Mouse (Mus musculus): ENCODE measurements around the gene Dnah7b. TPM values are rescaled to one million over a fixed set of nuclear protein-coding genes. Genes with fewer than 3 reads are reported as not detected.
"Not testable (repeated sequence)": the region's sequence is repeated elsewhere in the genome, so short reads cannot be mapped to it uniquely, and the experiment has no call there.

Gene Dnah7b
- total and polyA plus RNA-seq, 3 experiments: 0.10 TPM; not detected in 2

DNA sequence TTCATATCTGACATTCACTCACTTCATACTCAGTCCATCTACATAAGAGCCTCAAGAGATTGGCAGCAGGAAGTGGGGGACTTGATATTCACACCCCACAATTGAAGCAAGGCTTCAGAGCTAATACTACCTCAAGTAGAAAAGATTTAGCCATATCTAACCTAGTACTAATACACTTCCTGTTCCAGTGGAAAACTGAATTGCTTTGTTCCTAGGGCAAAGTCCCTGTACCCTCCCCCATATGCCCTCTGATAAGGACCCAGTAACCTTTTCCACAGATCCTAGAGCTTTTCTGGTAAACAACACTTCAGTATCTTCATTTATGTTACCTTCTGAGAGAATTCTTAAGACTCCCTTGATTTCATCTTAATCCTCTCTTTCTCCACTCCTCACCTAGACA lies 17.9 kb upstream of the Dnah7b start:
- H3K9ac ChIP-seq (ENCODE audit: control insufficient read depth, low read depth, low read length, poor library complexity, severe bottlenecking): no peak overlapping the region
- no peak for TF ChIP-seq MYC (IDR thresholded peaks at IDR 0.05; ENCODE audit: low read depth, low read length)
- no peak for TF ChIP-seq ZKSCAN1 (IDR thresholded peaks at IDR 0.05; ENCODE audit: low read depth, low read length)
- no peak for TF ChIP-seq MYB (IDR thresholded peaks at IDR 0.05; ENCODE audit: low read depth, low read length)
- TF ChIP-seq ZMIZ1 (IDR thresholded peaks at IDR 0.05; ENCODE audit: low read depth, low read length): no peak
- TF ChIP-seq GATA1 (IDR thresholded peaks at IDR 0.05; ENCODE audit: low read depth, low read length): no peak
- no peak for TF ChIP-seq NRF1 (IDR thresholded peaks at IDR 0.05; ENCODE audit: insufficient read depth, low read depth, low read length, poor library complexity, severe bottlenecking)
- no peaks in the 10 kb centered on the region; a peak in 1 of 4 replicates for H3K27me3 ChIP-seq (ENCODE audit: control insufficient read depth in 1 of 2, insufficient read depth in 2 of 2, low read length in 2 of 2)
- no peaks in the 10 kb centered on the region for H3K79me2 ChIP-seq (ENCODE audit: control insufficient read depth, insufficient read depth, low read length, poor library complexity)
- no peak overlapping the region for H3K27ac ChIP-seq (ENCODE audit: control insufficient read depth, low read depth, low read length)
- DNase-seq (ENCODE audit: low read depth, low spot score): no peak
- H3K4me1 ChIP-seq (ENCODE audit: control insufficient read depth in 1 of 2, insufficient read depth in 2 of 2, low read length in 2 of 2): no peaks in the 10 kb centered on the region
- H3K4me3 ChIP-seq (ENCODE audit: control insufficient read depth in 1 of 2, insufficient read depth in 1 of 2, low read depth in 2 of 2, low read length in 2 of 2): no peak overlapping the region
- H3K36me3 ChIP-seq (ENCODE audit: control insufficient read depth in 1 of 2, insufficient read depth in 2 of 2, low read length in 2 of 2): no peaks in the 10 kb centered on the region
- no peaks in the 10 kb centered on the region for H3K9me3 ChIP-seq (replicated peaks; ENCODE audit: insufficient read depth, low read length)

DNA sequence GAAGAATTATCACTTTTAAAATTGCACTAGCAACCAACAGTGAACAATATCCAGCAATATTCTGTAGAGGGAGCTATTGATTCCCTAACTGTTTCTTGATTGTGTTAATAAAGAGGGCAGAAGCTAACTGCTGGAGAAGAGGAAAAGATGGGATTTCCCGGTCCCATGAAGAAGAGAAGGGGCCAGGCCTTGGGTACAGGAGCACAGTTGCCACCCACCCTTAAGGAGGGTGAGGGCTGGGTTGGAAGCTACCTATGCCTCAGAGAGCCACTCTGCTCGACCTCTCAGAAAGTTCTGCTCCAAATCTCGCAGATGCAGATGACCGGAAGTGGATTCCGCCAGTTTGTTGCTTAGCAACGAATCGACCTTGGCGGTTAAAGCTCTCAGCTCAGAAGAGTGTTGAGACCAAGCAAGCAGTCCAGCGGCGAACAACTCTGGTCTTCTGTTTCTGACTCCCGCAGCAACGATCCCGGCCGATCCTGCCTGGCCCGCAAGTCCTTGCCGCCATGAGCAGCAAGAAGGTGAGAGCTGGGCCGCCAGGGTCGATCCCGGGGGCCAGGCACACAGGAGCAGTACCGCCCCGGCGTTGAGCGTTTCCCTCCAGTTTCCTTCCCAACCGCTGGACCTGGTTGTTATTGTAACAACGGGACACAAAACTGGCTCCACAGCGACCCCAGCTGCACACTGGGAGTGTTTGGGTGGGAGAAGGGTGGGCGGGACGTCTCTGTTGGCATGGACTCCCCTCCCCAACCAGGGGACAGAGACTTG lies 553 bp downstream of the Dnah7b start:
- Histone ChIP-seq H3K36me3 (ENCODE audit: control insufficient read depth in 1 of 2, insufficient read depth in 2 of 2, low read length in 2 of 2) (no peaks in the 10 kb centered on the region), H3K4me1 (ENCODE audit: control insufficient read depth in 1 of 2, insufficient read depth in 2 of 2, low read length in 2 of 2) (no peaks in the 10 kb centered on the region), H3K79me2 (ENCODE audit: control insufficient read depth, insufficient read depth, low read length, poor library complexity) (no peaks in the 10 kb centered on the region), H3K4me3 (ENCODE audit: control insufficient read depth in 1 of 2, insufficient read depth in 1 of 2, low read depth in 2 of 2, low read length in 2 of 2) (no peak overlapping the region), H3K9me3 (replicated peaks; ENCODE audit: insufficient read depth, low read length) (no peaks in the 10 kb centered on the region), H3K9ac (ENCODE audit: control insufficient read depth, low read depth, low read length, poor library complexity, severe bottlenecking) (no peak overlapping the region), H3K27ac (ENCODE audit: control insufficient read depth, low read depth, low read length) (no peak overlapping the region), H3K27me3 (ENCODE audit: control insufficient read depth in 1 of 2, insufficient read depth in 2 of 2, low read length in 2 of 2) (no peaks in the 10 kb centered on the region)
- no peak for DNase-seq (ENCODE audit: low read depth, low spot score)
- TF ChIP-seq MAX (IDR thresholded peaks at IDR 0.05; ENCODE audit: low read length): no peak
- no peak for TF ChIP-seq POLR2AphosphoS2 (IDR thresholded peaks at IDR 0.05; ENCODE audit: low read length)
- TF ChIP-seq TCF12 (IDR thresholded peaks at IDR 0.05; ENCODE audit: low read depth, low read length): no peak
- TF ChIP-seq NELFE (IDR thresholded peaks at IDR 0.05; ENCODE audit: low read depth, low read length): no peak
- no peak for TF ChIP-seq ZC3H11A (IDR thresholded peaks at IDR 0.05; ENCODE audit: low read depth, low read length)
- TF ChIP-seq TAL1 (IDR thresholded peaks at IDR 0.05; ENCODE audit: low read length): no peak
- TF ChIP-seq USF2 (IDR thresholded peaks at IDR 0.05; ENCODE audit: borderline replicate concordance in 1 of 2, insufficient read depth in 1 of 2, low read depth in 1 of 2, low read length in 2 of 2): no peak
- TF ChIP-seq TBP (IDR thresholded peaks at IDR 0.05; ENCODE audit: low read depth, low read length): no peak
- TF ChIP-seq ZMIZ1 (IDR thresholded peaks at IDR 0.05; ENCODE audit: low read depth, low read length): no peak
- TF ChIP-seq UBTF (IDR thresholded peaks at IDR 0.05; ENCODE audit: borderline replicate concordance, insufficient read depth, low read depth, low read length): no peak
- TF ChIP-seq ZNF384 (IDR thresholded peaks at IDR 0.05; ENCODE audit: low read depth, low read length): no peak
- no peak for TF ChIP-seq ETS1 (IDR thresholded peaks at IDR 0.05; ENCODE audit: low read depth, low read length)
- TF ChIP-seq ELF1 (IDR thresholded peaks at IDR 0.05; ENCODE audit: low read depth, low read length): no peak
- no peak for TF ChIP-seq CHD1 (IDR thresholded peaks at IDR 0.05; ENCODE audit: low read depth, low read length)
- TF ChIP-seq MEF2A (IDR thresholded peaks at IDR 0.05; ENCODE audit: extremely low read depth, insufficient replicate concordance, low read depth, low read length, poor library complexity, severe bottlenecking): no peak
- no peak for TF ChIP-seq RAD21 (IDR thresholded peaks at IDR 0.05; ENCODE audit: low read depth, low read length)
- TF ChIP-seq MYC (IDR thresholded peaks at IDR 0.05; ENCODE audit: low read depth, low read length): no peak

GRCm38 (mm10) chr1:46068787-46069186 lies 2.7 kb downstream of the Dnah7b start:
- not testable (repeated sequence) for H3K4me1 ChIP-seq (ENCODE audit: control insufficient read depth in 1 of 2, insufficient read depth in 2 of 2, low read length in 2 of 2); H3K27me3 ChIP-seq (ENCODE audit: control insufficient read depth in 1 of 2, insufficient read depth in 2 of 2, low read length in 2 of 2); H3K79me2 ChIP-seq (ENCODE audit: control insufficient read depth, insufficient read depth, low read length, poor library complexity); H3K9ac ChIP-seq (ENCODE audit: control insufficient read depth, low read depth, low read length, poor library complexity, severe bottlenecking); H3K9me3 ChIP-seq (replicated peaks; ENCODE audit: insufficient read depth, low read length); DNase-seq (ENCODE audit: low read depth, low spot score); H3K4me3 ChIP-seq (ENCODE audit: control insufficient read depth in 1 of 2, insufficient read depth in 1 of 2, low read depth in 2 of 2, low read length in 2 of 2); H3K36me3 ChIP-seq (ENCODE audit: control insufficient read depth in 1 of 2, insufficient read depth in 2 of 2, low read length in 2 of 2); H3K27ac ChIP-seq (ENCODE audit: control insufficient read depth, low read depth, low read length)
